Comparison of ENCODE assay signal across 12 mouse cellular contexts in genomic region chr1:157969635-157970111, GRCm38 (mm10).
DNase-seq lines count a peak whose midpoint lies in the region; ATAC-seq lines count a peak whose summit lies in the region.
"Had no signal": no experiment of that assay in that cellular context is flagged by ENCODE, and none has a peak within 500 bp of the region (broad histone marks: within the 10 kb centered on the region; RNA-seq: fewer than 3 reads in every experiment).

No protein-coding gene starts in this region.

- peak; percentile 97 for DNase-seq in Muller cell, postnatal 12 days (ENCODE audit: inconsistent ontology term)
- DNase-seq in brain, adult 2 months (ENCODE audit: low read depth, low spot score) = peak; percentile 12
- DNase-seq in frontal cortex, adult 2 months (ENCODE audit: extremely low spot score in 1 of 2, low spot score in 1 of 2) = peak; percentile 20 to 30
- no peak for DNase-seq in adrenal gland, adult 2 months
- no peak for DNase-seq in urinary bladder, adult 2 months (ENCODE audit: low spot score)
- DNase-seq: adrenal gland, adult 8-10 months; cerebellum, adult 8-10 months; kidney, adult 9 months; liver, postnatal 0 days had no signal

- H3K9ac ChIP-seq in midbrain, embryonic 13.5 days (replicated peaks) = no peak overlapping the region
- H3K9ac ChIP-seq: heart, embryonic 15.5 days; liver, postnatal 0 days had no signal

- H3K4me1 ChIP-seq in midbrain, embryonic 13.5 days (replicated peaks) = peaks cover 5% of the 10 kb centered on the region; the same call in 1 of the 2 replicates
- H3K4me1 ChIP-seq: heart, embryonic 15.5 days had no signal

- peak; percentile 85 for ATAC-seq in midbrain, embryonic 13.5 days
- ATAC-seq in erythroid progenitor cell, adult 5-6 weeks (replicated peaks; ENCODE audit: low FRiP score, poor library complexity, severe bottlenecking) = no peak
- ATAC-seq: liver, postnatal 0 days had no signal

- 47% methylated on average over 6 of the region's 6 CpGs for WGBS in midbrain, embryonic 13.5 days

- H3K4me3 ChIP-seq in midbrain, embryonic 13.5 days (replicated peaks) = no peak overlapping the region
- H3K4me3 ChIP-seq: heart, embryonic 15.5 days had no signal

- no peaks in the 10 kb centered on the region for H3K36me3 ChIP-seq in midbrain, embryonic 13.5 days
- H3K36me3 ChIP-seq: heart, embryonic 15.5 days had no signal

- H3K27ac ChIP-seq in midbrain, embryonic 13.5 days = no peak overlapping the region
- H3K27ac ChIP-seq: heart, embryonic 15.5 days had no signal

- no peak overlapping the region for H3K4me2 ChIP-seq in midbrain, embryonic 13.5 days (replicated peaks)
- H3K4me2 ChIP-seq: heart, embryonic 15.5 days had no signal

- no peaks in the 10 kb centered on the region for H3K9me3 ChIP-seq in midbrain, embryonic 13.5 days
- H3K9me3 ChIP-seq: heart, embryonic 15.5 days had no signal

- no peaks in the 10 kb centered on the region for H3K27me3 ChIP-seq in midbrain, embryonic 13.5 days
- H3K27me3 ChIP-seq: heart, embryonic 15.5 days had no signal

Comparison
In these comparisons a context has a peak if more than half of its experiments do, and no peak if none do; other contexts are left out.
1. DNase-seq: peak in Muller cell, postnatal 12 days (single experiment), brain, adult 2 months (single experiment) and frontal cortex, adult 2 months (2 of 2); none in adrenal gland, adult 2 months (single experiment) and urinary bladder, adult 2 months (single experiment).